Mouse (Mus musculus) embryo, embryonic 9.5 days (tissue): ENCODE measurements around the gene Cab39l.
A peak's percentile ranks its signal among the peaks of the same experiment; 100 is the strongest.
"Not testable (repeated sequence)": the region's sequence is repeated elsewhere in the genome, so short reads cannot be mapped to it uniquely, and the experiment has no call there.

Experiments used
- DNase-seq: peaks from one replicate; pipeline ENCODE4 v3.0.0-alpha.2; 2017; ENCODE audit errors: extremely low spot score

The Cab39l gene

GRCm38 (mm10) chr14:59440558-59441471 lies at the start of gene Cab39l, which contains the start of gene Setdb2:
Cab39l (plus strand) TSS chr14:59440972.
Setdb2 (minus strand) TSS chr14:59440884.
- DNase-seq: peak; percentile 94

DNA sequence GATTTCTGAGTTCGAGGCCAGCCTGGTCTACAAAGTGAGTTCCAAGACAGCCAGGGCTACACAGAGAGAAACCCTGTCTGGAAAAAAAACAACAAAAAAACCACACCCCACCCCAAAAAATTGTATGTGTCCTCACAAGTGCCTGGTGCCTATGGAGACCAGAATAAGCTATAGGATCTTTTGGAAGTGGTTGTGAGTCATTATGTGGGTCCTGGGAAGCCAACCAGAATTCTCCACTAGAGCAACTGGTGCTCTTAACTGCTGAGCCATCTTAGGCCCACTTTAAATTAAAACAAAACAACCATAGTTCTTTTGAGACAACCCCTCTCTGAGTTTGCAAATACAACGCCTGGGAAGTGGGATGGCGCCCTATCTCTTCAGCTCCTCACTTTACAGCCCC lies 45.5 kb upstream of the Cab39l start, which contains the start of gene Phf11c:
Gene Phf11c, minus strand, starts transcription at position 101 of the 400 bp plus-strand sequence.
- DNase-seq: no peak

DNA sequence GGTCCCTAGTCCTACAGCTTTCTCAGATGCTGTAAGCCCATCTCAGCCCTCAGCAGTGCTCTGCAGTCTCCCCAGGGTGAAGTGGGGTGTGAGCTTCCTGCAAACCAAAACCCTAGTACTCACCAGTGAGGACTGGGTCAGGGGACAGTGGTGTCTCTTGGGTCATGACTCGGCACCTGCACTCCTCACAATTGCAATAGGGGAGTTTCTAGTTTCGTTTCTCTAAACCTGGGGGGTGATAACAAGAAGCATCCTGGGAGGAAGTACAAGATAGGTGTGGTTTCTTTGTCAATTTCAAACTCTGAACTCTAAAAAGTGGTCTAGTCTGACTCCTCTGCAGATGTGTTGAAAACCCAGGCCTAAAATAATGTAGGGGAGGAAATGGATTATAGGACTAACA lies 43.8 kb upstream of the Cab39l start:
- no peak for DNase-seq

- DNase-seq: not testable (repeated sequence)
Observed at GRCm38 (mm10) chr14:59414979-59415378, 25.8 kb upstream of the Cab39l start.

DNA sequence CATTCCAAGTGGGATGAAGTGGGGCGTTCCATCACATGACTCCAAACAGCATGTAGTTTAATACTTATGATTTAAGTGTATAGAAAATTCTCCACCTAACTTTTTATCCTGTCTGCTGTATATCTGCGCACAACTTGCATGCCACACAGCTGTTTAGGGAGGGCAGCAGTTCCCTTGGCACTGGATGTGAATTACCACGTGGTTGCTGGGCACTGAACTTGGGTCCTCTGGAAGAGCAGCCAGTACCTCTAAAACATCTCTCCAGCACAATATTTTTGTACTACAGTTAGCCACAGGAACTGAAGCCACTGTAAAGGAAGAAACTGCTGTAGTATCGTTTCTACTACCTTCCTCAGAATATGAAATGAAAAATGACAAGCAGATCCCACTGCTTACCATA lies 22.6 kb upstream of the Cab39l start:
- DNase-seq: no peak

- no peak for DNase-seq
Observed at GRCm38 (mm10) chr14:59422912-59423663, 17.7 kb upstream of the Cab39l start.

- no peak for DNase-seq
Observed at GRCm38 (mm10) chr14:59430556-59430955, 10.2 kb upstream of the Cab39l start.

GRCm38 (mm10) chr14:59433902-59434301 lies 6.9 kb upstream of the Cab39l start:
- DNase-seq: no peak

DNA sequence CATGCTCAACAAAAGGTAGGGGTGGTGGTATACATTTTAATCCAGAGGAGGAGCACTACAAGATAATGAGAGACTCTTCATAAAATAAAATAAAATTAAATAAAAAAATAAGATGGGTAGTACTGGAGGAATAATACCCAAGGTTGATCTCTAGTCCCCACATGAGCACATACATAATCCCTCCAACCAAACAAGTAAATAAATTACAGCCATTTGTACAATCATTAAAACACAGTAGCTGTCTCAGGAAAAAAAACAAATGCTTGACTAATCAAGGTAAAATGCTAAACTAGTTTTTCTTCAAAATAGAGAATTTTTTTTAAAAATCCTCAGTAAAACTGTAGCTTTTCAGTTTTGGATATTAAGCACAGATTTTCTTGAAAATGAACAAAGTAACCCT lies 5.6 kb upstream of the Cab39l start:
- DNase-seq: no peak

DNA sequence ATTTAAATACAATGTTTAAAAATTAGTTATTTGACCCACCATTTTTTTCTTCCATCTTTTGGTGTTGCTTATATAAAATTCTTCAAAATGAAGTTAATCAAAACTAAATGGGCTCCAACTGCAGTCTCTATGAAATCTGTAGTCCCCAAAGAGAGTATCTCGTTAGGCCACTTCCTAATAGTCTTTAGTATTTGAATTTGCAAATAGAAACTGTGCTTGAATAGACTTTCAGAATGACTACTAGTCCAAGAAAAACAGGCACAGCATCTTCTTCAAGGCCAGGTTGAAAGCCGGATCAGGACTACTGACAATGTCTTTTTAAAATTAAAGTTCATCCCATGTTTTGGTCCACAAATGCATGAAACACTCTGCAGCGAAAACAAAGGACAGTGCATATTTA lies 3.4 kb upstream of the Cab39l start:
- no peak for DNase-seq

DNA sequence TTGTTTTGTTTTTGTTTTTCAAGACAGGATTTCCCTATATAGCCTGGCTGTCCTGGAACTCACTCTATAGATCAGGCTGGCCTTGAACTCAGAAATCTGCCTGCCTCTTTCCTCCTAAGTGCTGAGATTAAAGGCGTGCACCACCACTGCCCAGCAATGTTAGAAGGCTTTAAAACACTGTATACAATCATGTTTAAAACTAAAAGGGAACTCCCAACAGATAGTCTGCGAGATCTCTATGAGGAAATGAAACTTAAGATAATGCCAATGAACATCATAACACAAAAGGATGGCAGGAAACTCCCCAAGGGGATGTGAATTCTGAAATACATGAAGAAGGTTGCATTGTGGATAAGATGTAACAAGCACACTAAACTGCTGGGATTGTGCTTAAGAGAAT lies 2.3 kb upstream of the Cab39l start:
- no peak for DNase-seq

GRCm38 (mm10) chr14:59440039-59440438 lies 733 bp upstream of the Cab39l start:
- DNase-seq: no peak

DNA sequence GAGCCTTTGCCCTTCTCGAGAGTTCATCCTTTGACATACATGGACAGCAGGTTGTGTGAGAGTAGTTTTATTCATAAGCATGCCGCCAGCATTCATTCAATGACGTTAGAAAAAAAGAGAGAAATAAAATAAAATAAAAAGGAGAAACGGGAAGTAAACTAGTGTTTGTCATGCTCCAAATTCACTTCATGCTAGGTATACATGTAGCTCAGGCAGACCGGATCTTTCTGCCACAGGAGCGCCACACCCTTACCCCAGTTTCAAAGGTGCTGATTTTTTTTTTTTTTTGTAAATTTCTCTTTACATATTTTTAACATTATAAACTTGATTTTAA lies 667 bp downstream of the Cab39l start:
- no peak for DNase-seq

DNA sequence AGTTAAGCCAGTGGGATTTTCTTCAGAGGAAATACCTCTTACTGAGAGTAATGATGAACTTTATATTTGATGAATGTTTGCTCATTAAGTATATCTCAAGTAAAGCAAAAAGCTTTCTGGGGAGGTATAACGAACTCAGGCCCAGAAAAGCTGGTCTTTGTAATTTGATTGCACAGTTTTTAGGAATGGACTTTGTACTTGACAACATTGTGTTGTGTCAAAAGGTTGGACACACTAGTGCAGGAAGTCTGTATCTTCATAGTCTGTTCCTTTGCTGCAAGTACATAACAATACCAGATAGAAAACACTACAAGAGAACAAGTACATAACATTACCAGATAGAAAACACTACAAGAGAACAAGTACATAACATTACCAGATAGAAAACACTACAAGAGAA lies 4.6 kb downstream of the Cab39l start:
- DNase-seq: no peak

- DNase-seq: no peak
Observed at GRCm38 (mm10) chr14:59447981-59448380, 7.2 kb downstream of the Cab39l start.

- DNase-seq: no peak
Observed at GRCm38 (mm10) chr14:59466503-59466902, 25.7 kb downstream of the Cab39l start.

DNA sequence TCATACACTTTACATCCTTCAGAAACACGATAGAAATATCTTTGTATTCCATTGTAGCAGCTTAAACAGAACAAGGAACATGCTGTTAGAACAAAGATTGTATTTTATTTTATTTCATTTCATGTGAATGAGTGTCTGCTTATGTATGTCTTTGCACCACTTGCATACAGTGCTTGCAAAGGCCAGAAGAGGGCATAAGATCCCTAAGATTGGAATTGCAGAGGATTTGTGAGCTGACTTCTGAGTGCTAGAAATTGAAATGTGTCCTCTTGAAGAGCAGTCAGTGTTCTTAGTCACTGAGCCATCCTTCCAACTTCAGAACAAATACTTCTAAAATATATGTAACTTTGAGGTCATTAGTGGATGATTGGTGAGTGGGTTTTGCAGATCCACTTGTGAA lies 27.0 kb downstream of the Cab39l start:
- peak; percentile 5 for DNase-seq

DNA sequence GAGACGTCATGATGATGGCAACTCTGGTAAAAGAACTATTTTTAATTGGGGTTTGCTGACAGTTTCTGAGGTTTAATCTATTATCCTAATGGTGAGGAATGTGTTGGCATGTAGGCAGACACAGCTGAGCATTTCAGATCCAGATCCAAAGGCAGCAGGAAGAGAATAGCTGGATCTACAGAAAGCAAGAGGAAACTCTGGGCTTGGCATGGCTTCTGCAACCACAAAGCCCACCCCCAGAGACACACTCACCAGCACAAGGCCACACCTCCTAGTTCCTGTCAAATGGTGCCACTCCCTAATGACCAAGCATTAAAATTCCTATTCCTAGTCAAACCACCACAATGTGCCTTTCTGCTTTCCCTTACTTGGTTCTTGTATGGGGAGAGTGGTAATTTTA lies 30.0 kb downstream of the Cab39l start:
- no peak for DNase-seq

DNA sequence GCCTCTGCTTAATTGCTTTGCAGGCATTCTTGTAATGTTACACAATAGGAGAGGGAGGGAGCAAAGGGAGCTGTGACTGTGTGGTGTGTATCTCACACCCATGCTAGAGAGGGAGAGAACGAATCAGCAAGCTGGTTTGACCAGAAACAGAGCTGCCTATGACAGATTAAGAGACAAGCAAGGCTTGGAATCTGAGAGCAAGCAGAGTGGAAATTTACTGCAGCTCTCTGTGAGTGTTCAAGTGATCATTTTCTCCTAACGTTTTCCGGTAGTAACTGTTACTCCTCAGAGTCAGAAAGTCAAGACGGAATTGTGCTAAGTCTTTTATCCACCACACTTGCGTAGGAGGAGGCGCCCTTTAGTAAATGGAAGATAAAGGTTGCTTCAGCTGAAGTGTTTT lies 37.9 kb downstream of the Cab39l start:
- no peak for DNase-seq

GRCm38 (mm10) chr14:59485247-59485810 lies 44.6 kb downstream of the Cab39l start:
- no peak for DNase-seq

- no peak for DNase-seq
Observed at GRCm38 (mm10) chr14:59492376-59492775, 51.6 kb downstream of the Cab39l start.

GRCm38 (mm10) chr14:59497928-59498327 lies 57.2 kb downstream of the Cab39l start:
- no peak for DNase-seq

- DNase-seq: no peak
Observed at GRCm38 (mm10) chr14:59504831-59505230, 64.1 kb downstream of the Cab39l start.
